Mouse (Mus musculus): ENCODE measurements at regions not wholly inside any gene's neighbourhood (a gene's known extent, or its start where the extent isn't known, plus 50 kb on each side); places are given as distances from the start of the nearest gene placed in this dataset.

DNA sequence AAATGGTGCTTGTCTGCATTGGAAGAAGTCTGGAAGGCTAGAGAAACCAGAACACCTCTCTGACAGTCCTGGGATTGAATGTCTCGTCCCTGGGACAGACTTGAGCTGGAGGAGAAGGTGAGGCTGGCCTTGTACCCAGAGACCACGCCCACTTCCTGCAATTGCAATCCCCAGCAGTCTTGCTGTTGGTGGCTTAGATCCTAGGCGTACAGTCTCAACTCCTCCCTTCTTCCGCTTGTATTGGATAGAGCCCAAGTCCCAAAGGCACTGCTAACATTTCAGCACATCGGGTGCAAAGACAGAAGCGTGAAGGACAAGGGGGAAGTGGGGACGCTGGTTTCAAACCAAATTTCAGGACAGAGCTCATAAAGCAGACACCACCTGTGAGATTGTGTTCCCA, 94.1 kb upstream of the Atxn1 start:
- no peak for TF ChIP-seq CTCF (IDR thresholded peaks at IDR 0.05; ENCODE audit: low read depth)
- TF ChIP-seq EP300 (IDR thresholded peaks at IDR 0.05; ENCODE audit: low read depth): no peak
